Mouse (Mus musculus): ENCODE measurements at regions not wholly inside any gene's neighbourhood (a gene's known extent, or its start where the extent isn't known, plus 50 kb on each side); places are given as distances from the start of the nearest gene placed in this dataset.

DNA sequence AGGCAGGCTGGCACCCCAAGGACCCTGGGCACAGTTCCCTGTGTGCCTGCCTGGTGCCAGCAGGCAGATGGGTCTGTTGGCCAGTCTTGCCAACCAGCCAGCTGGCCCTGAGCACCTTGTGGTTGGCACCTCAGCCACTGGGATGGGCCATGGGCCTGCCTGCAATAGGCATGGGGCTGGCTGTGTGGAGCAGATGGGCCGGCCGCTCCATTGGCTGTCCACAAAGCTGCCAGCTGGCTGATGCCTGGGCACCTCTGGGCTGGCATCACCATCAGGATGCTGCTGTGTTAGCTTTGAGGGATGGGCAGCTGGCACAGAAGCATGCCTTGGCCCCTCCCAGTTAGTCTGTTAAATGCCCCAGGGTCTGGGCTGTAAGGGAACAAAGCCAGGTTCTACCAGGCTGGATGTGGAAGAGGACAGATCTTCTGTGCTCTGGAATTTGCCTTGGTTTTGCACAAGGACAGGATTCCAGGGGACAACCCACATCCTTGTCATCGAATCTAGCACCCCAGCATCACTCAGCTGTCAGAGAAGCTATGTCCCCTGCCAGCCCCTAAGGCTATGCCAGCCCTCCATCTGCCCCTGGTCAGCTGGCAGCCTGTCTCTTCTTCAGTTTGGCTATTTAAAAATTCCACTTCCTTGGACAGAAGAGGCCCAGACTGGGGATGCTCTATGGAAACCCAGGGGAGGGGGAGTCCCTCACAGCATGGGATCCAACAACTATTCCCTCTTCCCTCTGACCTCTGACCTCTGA lies 201.8 kb downstream of the Gm26897 start:
- no peak for TF ChIP-seq CTCF (IDR thresholded peaks at IDR 0.05; ENCODE audit: extremely low read depth, insufficient read length, insufficient replicate concordance, low read depth, low read length)
- no peak for TF ChIP-seq POLR2A (IDR thresholded peaks at IDR 0.05; ENCODE audit: low read depth, low read length)

Measured in small intestine, adult 2 months (tissue).